Mouse (Mus musculus) splenic B cell, adult 2 months (primary cell): ENCODE data around the gene Aftph.
A peak's percentile ranks its signal among the peaks of the same experiment; 100 is the strongest.

Experiments used
- DNase-seq: peaks from one replicate; pipeline ENCODE4 v3.0.0-alpha.2; 2011; ENCODE audit warnings: low read depth, low spot score
- H3K27me3 ChIP-seq: 2 replicates; pipeline ENCODE4 v1.6.1; 2012; ENCODE audit warnings: mild to moderate bottlenecking, low read length, moderate library complexity, mixed read lengths; ENCODE audit not compliant: control insufficient read depth, poor library complexity, insufficient read depth, severe bottlenecking
- H3K36me3 ChIP-seq: 2 replicates; pipeline ENCODE4 v1.6.1; 2012; ENCODE audit warnings: mild to moderate bottlenecking, low read length, moderate library complexity, mixed read lengths; ENCODE audit not compliant: control insufficient read depth, poor library complexity, insufficient read depth, severe bottlenecking

Aftph gene

DNA sequence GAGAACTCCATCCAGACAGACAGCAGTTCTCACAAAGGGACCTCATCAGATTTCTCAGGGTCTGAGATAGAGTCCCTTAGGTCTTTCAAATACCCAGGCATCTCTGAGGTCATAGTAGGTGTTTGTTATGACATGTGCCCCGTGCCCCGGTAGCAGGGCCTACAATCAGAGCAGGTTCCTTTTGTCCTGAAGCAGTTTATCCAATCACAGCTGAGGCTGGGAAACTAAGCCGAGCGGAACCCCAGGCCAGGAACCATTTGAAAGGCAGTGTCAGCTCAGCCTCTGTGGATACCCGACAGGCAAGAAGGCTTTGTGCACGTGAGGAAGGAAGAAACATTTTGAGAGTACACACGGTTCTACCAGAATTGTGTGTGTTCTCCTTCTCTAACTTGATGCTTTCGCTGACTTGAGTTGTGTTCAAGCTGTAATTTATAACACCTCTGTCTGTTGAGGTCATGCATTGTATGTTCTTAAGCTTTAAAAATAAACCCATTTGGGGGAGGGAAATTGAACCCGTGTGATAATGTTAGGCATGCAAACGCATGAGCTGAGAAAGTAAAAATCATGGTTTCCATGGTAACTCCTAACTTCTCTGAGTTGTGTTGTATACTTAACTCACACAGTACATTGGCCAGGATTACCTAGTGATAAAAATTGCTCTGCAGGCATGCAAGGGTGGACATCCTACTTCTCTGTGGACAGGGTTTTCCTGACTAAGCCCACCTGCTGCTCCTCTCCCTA lies 94.2 kb downstream of the Aftph start:
- no peaks in the 10 kb centered on the region for H3K27me3 ChIP-seq
- no peak for DNase-seq
- no peaks in the 10 kb centered on the region; the same call in none of the 2 replicates for H3K36me3 ChIP-seq

DNA sequence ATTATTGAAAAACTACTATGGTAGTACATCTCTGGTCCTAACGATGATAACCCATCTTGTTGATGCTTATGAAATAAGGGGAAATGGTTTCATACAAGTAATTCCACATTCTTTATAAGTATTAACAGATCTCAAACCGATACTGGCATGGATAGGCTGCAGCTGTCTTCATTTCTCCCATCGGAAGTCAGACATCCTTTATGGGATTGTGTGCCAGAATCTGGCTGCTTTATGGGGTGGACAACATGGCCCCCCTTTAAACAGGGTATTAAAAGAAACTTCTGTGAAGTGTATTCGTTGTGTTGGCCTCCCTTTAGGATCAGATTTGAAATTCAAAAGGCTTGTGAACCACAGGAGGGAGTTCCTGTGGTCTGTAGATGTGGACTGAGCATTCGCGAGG lies 95.2 kb downstream of the Aftph start:
- Histone ChIP-seq H3K27me3 (no peaks in the 10 kb centered on the region), H3K36me3 (no peaks in the 10 kb centered on the region; the same call in none of the 2 replicates)
- no peak for DNase-seq

- Histone ChIP-seq H3K36me3 (no peaks in the 10 kb centered on the region; the same call in none of the 2 replicates), H3K27me3 (no peaks in the 10 kb centered on the region)
- DNase-seq, result no peak
These were observed 95.9 kb downstream of the Aftph start for GRCm38 (mm10) chr11:20645521-20645920.

GRCm38 (mm10) chr11:20644872-20645271 lies 96.5 kb downstream of the Aftph start:
- no peaks in the 10 kb centered on the region for H3K27me3 ChIP-seq
- H3K36me3 ChIP-seq, result no peaks in the 10 kb centered on the region; the same call in none of the 2 replicates
- DNase-seq, result no peak

- no peaks in the 10 kb centered on the region; the same call in 1 of the 2 replicates for H3K36me3 ChIP-seq
- no peaks in the 10 kb centered on the region for H3K27me3 ChIP-seq
- no peak for DNase-seq
These were observed 97.2 kb downstream of the Aftph start for GRCm38 (mm10) chr11:20644166-20644565.

DNA sequence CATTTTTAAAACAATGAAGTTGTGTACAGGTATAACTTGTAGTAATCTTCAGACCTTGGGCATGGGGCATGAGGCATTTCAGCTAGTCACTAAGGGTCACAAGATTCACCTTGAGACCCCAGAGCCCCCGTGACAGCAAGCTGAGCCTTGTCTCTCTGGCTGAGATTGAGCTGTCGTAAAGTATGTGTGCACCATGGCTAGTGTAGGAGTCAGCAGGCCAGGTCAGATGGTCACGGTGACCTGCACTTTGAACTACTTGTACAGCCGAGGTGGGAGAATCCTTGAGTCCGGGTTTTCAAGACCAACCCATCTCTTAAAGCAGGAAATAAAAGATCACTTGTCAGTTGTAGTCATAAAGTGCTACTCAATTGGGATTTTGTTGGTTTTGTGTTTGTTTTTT lies 98.2 kb downstream of the Aftph start:
- no peak for DNase-seq
- H3K36me3 ChIP-seq, result no peaks in the 10 kb centered on the region; the same call in 1 of the 2 replicates
- no peaks in the 10 kb centered on the region for H3K27me3 ChIP-seq

DNA sequence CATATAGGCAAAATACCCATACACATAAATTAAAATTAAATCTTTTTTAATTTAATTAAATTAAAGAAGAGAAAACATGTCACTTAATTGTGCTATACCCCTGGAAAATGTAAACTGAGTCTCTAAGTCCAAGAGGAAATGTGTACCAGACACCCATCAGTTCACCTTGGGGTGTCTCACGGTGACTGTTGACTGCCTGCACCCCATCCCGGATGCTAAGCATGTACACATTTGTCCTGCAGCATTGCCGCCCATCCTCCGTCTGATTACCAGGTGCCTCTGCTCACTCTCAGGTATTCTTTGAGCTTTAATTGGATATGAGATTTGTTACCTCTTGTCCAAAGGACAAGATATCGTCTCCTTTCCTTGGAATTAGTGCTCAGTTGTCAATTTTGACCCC lies 99.1 kb downstream of the Aftph start:
- no peaks in the 10 kb centered on the region for H3K36me3 ChIP-seq
- DNase-seq, result no peak
- no peaks in the 10 kb centered on the region for H3K27me3 ChIP-seq

DNA sequence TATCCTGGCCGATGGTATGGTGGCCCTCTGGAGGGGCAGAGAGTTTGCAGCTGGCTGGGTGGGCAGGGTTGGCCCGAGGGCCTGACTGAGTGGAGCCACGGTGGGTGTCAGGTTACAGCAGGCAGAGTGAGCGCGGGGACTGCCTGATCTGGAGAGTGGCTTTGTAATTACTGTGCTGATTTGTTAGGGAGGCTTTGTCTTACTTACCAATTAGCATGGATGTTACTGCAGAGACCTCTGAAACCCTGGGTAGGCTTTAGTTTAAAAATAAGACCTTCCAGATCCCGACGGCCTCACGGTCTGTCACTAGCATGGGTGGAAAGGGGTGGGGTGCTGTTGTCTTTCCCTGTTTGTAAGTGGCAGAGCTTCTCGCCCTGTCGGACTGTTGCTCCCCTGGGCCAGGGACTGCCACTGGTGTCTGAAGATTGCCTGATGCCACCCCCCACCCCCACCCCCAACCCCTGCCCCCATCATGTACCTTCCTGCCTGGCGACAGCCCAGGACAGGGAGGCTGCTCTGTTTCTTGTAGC lies 101.4 kb downstream of the Aftph start:
- Histone ChIP-seq H3K36me3 (no peaks in the 10 kb centered on the region), H3K27me3 (no peaks in the 10 kb centered on the region)

GRCm38 (mm10) chr11:20638841-20639240 lies 102.5 kb downstream of the Aftph start:
- Histone ChIP-seq H3K36me3 (no peaks in the 10 kb centered on the region), H3K27me3 (no peaks in the 10 kb centered on the region)
- DNase-seq, result peak; percentile 88

More for the DNA sequence above, 101.4 kb downstream of the Aftph start:
- no peak for DNase-seq

DNA sequence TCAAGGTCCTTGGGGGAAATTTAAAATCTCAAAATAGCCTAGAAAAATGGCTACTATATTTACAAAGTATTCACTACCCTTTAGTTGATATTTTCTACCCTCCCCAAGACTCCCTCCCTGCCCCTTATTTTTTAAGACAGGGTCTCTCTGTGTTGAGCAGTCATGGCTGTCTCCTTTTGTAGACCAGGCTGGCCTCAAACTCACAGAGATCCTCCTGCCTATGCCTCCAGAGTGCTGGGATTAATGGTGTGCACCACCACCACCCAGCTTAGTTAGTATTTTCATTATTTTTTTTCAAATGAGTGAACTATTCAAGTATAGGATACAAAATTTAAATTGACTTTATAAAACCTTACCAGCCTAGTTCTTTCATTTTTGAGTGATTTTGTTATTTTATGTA lies 104.3 kb downstream of the Aftph start:
- H3K27me3 ChIP-seq, result no peaks in the 10 kb centered on the region

GRCm38 (mm10) chr11:20636114-20636513 lies 105.3 kb downstream of the Aftph start:
- no peaks in the 10 kb centered on the region for H3K27me3 ChIP-seq
- no peak for DNase-seq
- H3K36me3 ChIP-seq, result no peaks in the 10 kb centered on the region

More for the DNA sequence above, 104.3 kb downstream of the Aftph start:
- DNase-seq, result no peak
- no peaks in the 10 kb centered on the region for H3K36me3 ChIP-seq

- Histone ChIP-seq H3K27me3 (no peaks in the 10 kb centered on the region), H3K36me3 (no peaks in the 10 kb centered on the region)
- no peak for DNase-seq
These were observed 105.7 kb downstream of the Aftph start for GRCm38 (mm10) chr11:20635646-20636045.
